Mouse (Mus musculus) ES-E14 (cell line): ENCODE measurements around the gene Col24a1.

Source experiments
- CHD2 ChIP-seq: IDR thresholded peaks from 2 replicates; pipeline ENCODE4 v1.6.1; 2014; ENCODE audit warnings: mild to moderate bottlenecking, low read depth, low read length, inconsistent platforms
- HCFC1 ChIP-seq: IDR thresholded peaks from 2 replicates; pipeline ENCODE4 v1.6.1; 2012; ENCODE audit warnings: low read length, inconsistent platforms, borderline replicate concordance; ENCODE audit not compliant: insufficient read depth

GRCm38 (mm10) chr3:145307209-145307608, 14.9 kb downstream of the Col24a1 start:
- TF ChIP-seq HCFC1 (no peak), CHD2 (no peak)
